Mouse (Mus musculus) heart, postnatal 0 days (tissue): ENCODE data around the gene Sephs2. TPM values are rescaled to one million over a fixed set of nuclear protein-coding genes. Genes with fewer than 3 reads are reported as not detected.
"Not testable (repeated sequence)": the region's sequence is repeated elsewhere in the genome, so short reads cannot be mapped to it uniquely, and the experiment has no call there.

Experiments
- ATAC-seq: fragments of 200-750 bp; cut with Nextera tagmentation; 2 replicates; pipeline ENCODE4 v1.8.0; 2017; ENCODE audit warnings: low read depth, moderate number of reproducible peaks, moderate library complexity; ENCODE audit not compliant: insufficient read depth
- DNase-seq: peaks from one replicate; pipeline ENCODE4 v3.0.0-alpha.2; 2016; ENCODE audit warnings: low spot score
- H3K27ac ChIP-seq: fragments of 300-500 bp; sonication (generic); 2 replicates; pipeline ENCODE4 v1.5.1; 2014; ENCODE audit warnings: low read depth, mild to moderate bottlenecking
- H3K27me3 ChIP-seq: fragments of 300-500 bp; sonication (generic); 2 replicates; pipeline ENCODE4 v1.6.1; 2014; ENCODE audit warnings: low read length, mixed read lengths; ENCODE audit not compliant: control insufficient read depth, insufficient read depth
- H3K36me3 ChIP-seq: fragments of 300-500 bp; sonication (generic); replicated peaks from 2 replicates; pipeline ENCODE4 v1.6.1; 2014; ENCODE audit warnings: low read length, mixed read lengths; ENCODE audit not compliant: control insufficient read depth, insufficient read depth
- H3K4me1 ChIP-seq: fragments of 300-500 bp; sonication (generic); 2 replicates; pipeline ENCODE4 v1.6.1; 2014; ENCODE audit warnings: antibody characterized with exemption; ENCODE audit not compliant: control insufficient read depth, insufficient read depth
- H3K4me2 ChIP-seq: fragments of 300-500 bp; sonication (generic); 2 replicates; pipeline ENCODE4 v1.6.1; 2014; ENCODE audit warnings: low read depth, mild to moderate bottlenecking, low read length, moderate library complexity
- H3K4me3 ChIP-seq: fragments of 300-500 bp; sonication (generic); 2 replicates; pipeline ENCODE4 v1.5.1; 2014; ENCODE audit warnings: low read depth, low read length
- H3K9ac ChIP-seq: fragments of 300-500 bp; sonication (generic); replicated peaks from 2 replicates; pipeline ENCODE4 v1.6.1; 2014; ENCODE audit warnings: low read depth, low read length, mixed read lengths
- H3K9me3 ChIP-seq: fragments of 300-500 bp; sonication (generic); replicated peaks from 2 replicates; pipeline ENCODE4 v1.6.1; 2016; ENCODE audit warnings: low read length; ENCODE audit not compliant: control insufficient read depth
- CTCF ChIP-seq: IDR thresholded peaks from 2 replicates; pipeline ENCODE4 v1.5.1; 2016; ENCODE audit warnings: antibody characterized with exemption, control low read depth, low read depth
- EP300 ChIP-seq: IDR thresholded peaks from 2 replicates; pipeline ENCODE4 v1.6.1; 2016; ENCODE audit warnings: antibody characterized with exemption, low read depth
- WGBS: fragments of 180-500 bp; shearing (Covaris S2); extraction: QIAGEN DNeasy Blood & Tissue Kit; methylation state at CpG from one replicate; pipeline ENCODE4 v1.1.7; 2014; 5-methylcytosine and 5-hydroxymethylcytosine counted together
- polyA plus RNA-seq: library from polyadenylated mRNA; unstranded; fragments of >200 nt; fragmentation: Nextera tagmentation; extraction: Ambion mirVana; gene quantifications from 2 replicates; pipeline ENCODE4 v1.2.1, GENCODE M21; 2015
- total RNA-seq: library from RNA; depleted of rRNA; stranded (reverse); fragments of >200 nt; gene quantifications from 2 replicates; pipeline ENCODE4 v1.2.3, GENCODE M21; 2014; ENCODE audit warnings: low replicate concordance

The Sephs2 gene
- total and polyA plus RNA-seq, 2 experiments from 2014 or later: 55.7 to 78.0 TPM

GRCm38 (mm10) chr7:127253341-127253740 is 20.5 kb downstream of the Sephs2 start:
- Histone ChIP-seq H3K4me1 (0 out of 2 replicates have a peak, but pooled peaks cover 8% of the 10 kb centered on the region), H3K4me2 (peak overlapping the region; percentile 68), H3K27ac (peak overlapping the region; percentile 88), H3K4me3 (peak overlapping the region; percentile 57), H3K36me3 (peaks cover 14% of the 10 kb centered on the region; the same call in 1 of the 2 replicates), H3K27me3 (no peaks in the 10 kb centered on the region), H3K9ac (peak overlapping the region; percentile 72), H3K9me3 (no peaks in the 10 kb centered on the region)
- DNase-seq (no peak), ATAC-seq (no peak)
- no peak for TF ChIP-seq CTCF
- TF ChIP-seq EP300: no peak
- WGBS: 80% methylated on average over 6 of the region's 6 CpGs

GRCm38 (mm10) chr7:127252414-127252813 is 21.4 kb downstream of the Sephs2 start:
- TF ChIP-seq CTCF (peak; percentile 49), EP300 (no peak)
- Histone ChIP-seq H3K4me2 (no peak overlapping the region), H3K27ac (no peak overlapping the region), H3K9me3 (no peaks in the 10 kb centered on the region), H3K4me3 (no peak overlapping the region), H3K4me1 (0 out of 2 replicates have a peak, but pooled peaks cover 8% of the 10 kb centered on the region), H3K9ac (no peak overlapping the region), H3K27me3 (no peaks in the 10 kb centered on the region), H3K36me3 (peaks cover 21% of the 10 kb centered on the region; the same call in 1 of the 2 replicates)
- 77% methylated on average over 2 of the region's 2 CpGs for WGBS
- DNase-seq: no peak
- no peak for ATAC-seq

DNA sequence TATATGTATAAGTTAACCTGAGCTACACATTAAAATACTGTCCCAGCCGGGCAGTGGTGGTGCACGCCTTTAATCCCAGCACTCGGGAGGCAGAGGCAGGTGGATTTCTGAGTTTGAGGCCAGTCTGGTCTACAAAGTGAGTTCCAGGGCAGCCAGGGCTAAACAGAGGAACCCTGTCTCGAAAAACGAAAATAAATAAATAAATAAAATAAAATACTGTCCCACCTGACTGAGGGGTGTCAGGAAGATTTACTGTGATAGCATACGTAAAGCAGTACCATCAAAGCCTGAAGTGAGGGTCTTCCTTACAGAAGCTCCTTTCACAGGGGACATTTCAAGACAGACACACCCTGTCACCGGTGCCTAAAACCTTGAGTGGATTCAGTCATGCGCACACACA is 23.3 kb downstream of the Sephs2 start:
- H3K27me3 ChIP-seq, H3K4me2 ChIP-seq, H3K9me3 ChIP-seq, H3K4me1 ChIP-seq, ATAC-seq, H3K27ac ChIP-seq, H3K4me3 ChIP-seq, H3K9ac ChIP-seq, DNase-seq: not testable (repeated sequence)
- H3K36me3 ChIP-seq: peaks cover 28% of the 10 kb centered on the region; the same call in 1 of the 2 replicates
- 89% methylated on average over 8 of the region's 8 CpGs for WGBS

GRCm38 (mm10) chr7:127244658-127245510 is 29.0 kb downstream of the Sephs2 start:
- WGBS: 12% methylated on average over 31 of the region's 33 CpGs
- peak overlapping the region; percentile 93 for H3K27ac ChIP-seq
- peak overlapping the region; percentile 87 for H3K4me2 ChIP-seq
- DNase-seq (peak; percentile 22), ATAC-seq (peak; percentile 73)
- peak overlapping the region; percentile 66 for H3K4me3 ChIP-seq
- H3K9me3 ChIP-seq: no peaks in the 10 kb centered on the region
- peaks cover 28% of the 10 kb centered on the region; the same call in 1 of the 2 replicates for H3K36me3 ChIP-seq
- peaks cover 14% of the 10 kb centered on the region; the same call in 1 of the 2 replicates for H3K4me1 ChIP-seq
- TF ChIP-seq EP300 (no peak), CTCF (no peak)
- peak overlapping the region; percentile 81 for H3K9ac ChIP-seq
- no peaks in the 10 kb centered on the region for H3K27me3 ChIP-seq

- ATAC-seq (peak; percentile 96), DNase-seq (peak; percentile 94)
- Histone ChIP-seq H3K9ac (peak within 1 kb of the TSS; percentile 81), H3K4me2 (peak within 1 kb of the TSS; percentile 87), H3K4me3 (peak within 1 kb of the TSS; percentile 66), H3K27ac (peak within 1 kb of the TSS; percentile 93), H3K9me3 (no peaks in the 10 kb centered on the region), H3K27me3 (no peaks in the 10 kb centered on the region), H3K4me1 (peaks cover 14% of the 10 kb centered on the region; the same call in 1 of the 2 replicates), H3K36me3 (peaks cover 23% of the 10 kb centered on the region; the same call in 1 of the 2 replicates)
- TF ChIP-seq EP300: no peak; the same call in 1 of the 2 replicates
- TF ChIP-seq CTCF: no peak
- WGBS: under 1% methylated on average over 52 of the region's 56 CpGs
Observed at GRCm38 (mm10) chr7:127243870-127244657, 29.8 kb downstream of the Sephs2 start, which contains the start of gene Zfp771. TSS of gene Zfp771 (plus strand) at chr7:127244274.
